ENCODE assay signal across 28 mouse cellular contexts in the genomic region with DNA sequence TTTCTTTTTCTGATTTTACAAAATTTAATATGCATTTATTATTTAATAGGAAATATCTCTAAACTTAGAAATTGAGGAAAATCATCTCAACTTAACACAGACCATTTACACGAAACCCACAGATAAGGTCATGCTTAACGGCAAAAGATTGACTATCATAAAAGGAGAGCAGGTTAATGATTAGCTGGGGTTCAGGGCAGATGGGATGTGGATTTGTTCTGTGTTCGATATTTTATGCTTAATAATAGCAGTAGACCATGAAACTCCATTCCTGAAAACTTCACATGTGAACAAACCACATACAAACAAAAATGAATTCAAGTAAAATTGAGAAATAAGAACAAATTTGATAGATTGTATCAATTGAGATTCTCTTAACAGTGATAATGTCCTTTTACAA.
"Had no signal": no experiment of that assay in that cellular context is flagged by ENCODE, and none has a peak within 500 bp of the region (broad histone marks: within the 10 kb centered on the region; RNA-seq: fewer than 3 reads in every experiment).

No protein-coding gene starts in this region.

- H3K27me3 ChIP-seq: embryonic facial prominence, embryonic 12.5 days; embryonic facial prominence, embryonic 13.5 days; embryonic facial prominence, embryonic 15.5 days; forebrain, embryonic 12.5 days; forebrain, embryonic 13.5 days; forebrain, embryonic 15.5 days had no signal

- H3K36me3 ChIP-seq: embryonic facial prominence, embryonic 10.5 days; embryonic facial prominence, embryonic 12.5 days; embryonic facial prominence, embryonic 13.5 days; embryonic facial prominence, embryonic 15.5 days; forebrain, embryonic 10.5 days; forebrain, embryonic 12.5 days; forebrain, embryonic 15.5 days had no signal

- H3K4me1 ChIP-seq: embryonic facial prominence, embryonic 12.5 days; embryonic facial prominence, embryonic 13.5 days; forebrain, embryonic 10.5 days; forebrain, embryonic 12.5 days; forebrain, embryonic 13.5 days; forebrain, embryonic 15.5 days had no signal

- H3K4me2 ChIP-seq: embryonic facial prominence, embryonic 12.5 days; embryonic facial prominence, embryonic 13.5 days; embryonic facial prominence, embryonic 15.5 days; forebrain, embryonic 12.5 days; forebrain, embryonic 13.5 days; forebrain, embryonic 15.5 days had no signal

- H3K9me3 ChIP-seq: embryonic facial prominence, embryonic 10.5 days; embryonic facial prominence, embryonic 12.5 days; embryonic facial prominence, embryonic 13.5 days; embryonic facial prominence, embryonic 15.5 days; forebrain, embryonic 10.5 days; forebrain, embryonic 12.5 days; forebrain, embryonic 13.5 days; forebrain, embryonic 15.5 days had no signal

- ATAC-seq: forebrain, embryonic 13.5 days; forebrain, embryonic 14.5 days; forebrain, embryonic 15.5 days; forebrain, embryonic 16.5 days; forebrain, postnatal 0 days had no signal

- H3K4me3 ChIP-seq: embryonic facial prominence, embryonic 10.5 days; embryonic facial prominence, embryonic 12.5 days; embryonic facial prominence, embryonic 13.5 days; embryonic facial prominence, embryonic 15.5 days; erythroblast, embryonic 14.5 days; forebrain, embryonic 10.5 days; forebrain, embryonic 12.5 days; forebrain, embryonic 13.5 days; forebrain, embryonic 15.5 days; gastrocnemius, adult 2 months had no signal

- H3K27ac ChIP-seq: embryonic facial prominence, embryonic 10.5 days; embryonic facial prominence, embryonic 12.5 days; embryonic facial prominence, embryonic 13.5 days; embryonic facial prominence, embryonic 15.5 days; forebrain, embryonic 10.5 days; forebrain, embryonic 12.5 days; forebrain, embryonic 13.5 days; forebrain, embryonic 15.5 days; gastrocnemius, adult 2 months had no signal

- H3K9ac ChIP-seq: embryonic facial prominence, embryonic 12.5 days; embryonic facial prominence, embryonic 13.5 days; embryonic facial prominence, embryonic 15.5 days; forebrain, embryonic 12.5 days; forebrain, embryonic 13.5 days; forebrain, embryonic 15.5 days; forebrain, postnatal 0 days had no signal

- DNase-seq: cerebellum, adult 18-20 months; cerebellum, adult 2 months; cerebellum, adult 8-10 months; cerebellum, adult 9-10 months; cerebellum, adult 9-11 months; cerebellum, postnatal 10 days; cerebellum, postnatal 14 days; cerebellum, postnatal 25 days; cerebellum, postnatal 36 days; embryo, embryonic 11 days; forebrain, postnatal 0 days; gastrocnemius, adult 2 months; gastrocnemius, postnatal 10 days; gastrocnemius, postnatal 14 days; gastrocnemius, postnatal 25 days; gastrocnemius, postnatal 36 days; heart, adult 11 months had no signal
